Mouse (Mus musculus) G1E (cell line): Measurements from ENCODE around the gene Psmd12. TPM values are rescaled to one million over a fixed set of nuclear protein-coding genes. Genes with fewer than 3 reads are reported as not detected.
"Not testable (repeated sequence)": the region's sequence is repeated elsewhere in the genome, so short reads cannot be mapped to it uniquely, and the experiment has no call there.

Experiments
- ATAC-seq: 2 replicates; pipeline ENCODE4 v1.8.0; 2016; ENCODE audit warnings: mild to moderate bottlenecking; ENCODE audit not compliant: insufficient number of reproducible peaks, poor library complexity, low FRiP score, severe bottlenecking; ENCODE audit errors: extremely low read depth
- DNase-seq: peaks from one replicate; pipeline ENCODE4 v3.0.0; 2012; ENCODE audit warnings: low spot score
- H3K27me3 ChIP-seq: 2 replicates; pipeline ENCODE4 v1.6.1; 2012; ENCODE audit warnings: mild to moderate bottlenecking, low read length, inconsistent platforms; ENCODE audit not compliant: insufficient read depth
- H3K36me3 ChIP-seq: replicated peaks from 2 replicates; pipeline ENCODE3; 2012; ENCODE audit warnings: mild to moderate bottlenecking, inconsistent platforms
- H3K4me1 ChIP-seq: 2 replicates; pipeline ENCODE4 v1.6.1; 2012; ENCODE audit warnings: low read depth, low read length, inconsistent platforms, mixed read lengths; ENCODE audit not compliant: insufficient read depth
- H3K4me3 ChIP-seq: 2 replicates; pipeline ENCODE4 v1.5.1; 2012; ENCODE audit warnings: low read depth, mild to moderate bottlenecking, inconsistent platforms, low read length, moderate library complexity, mixed read lengths
- H3K9me3 ChIP-seq: replicated peaks from 2 replicates; pipeline ENCODE4 v1.6.1; 2012; ENCODE audit warnings: inconsistent platforms
- CTCF ChIP-seq: IDR thresholded peaks from 2 replicates; pipeline ENCODE4 v1.5.1; 2012; ENCODE audit warnings: low read depth, low read length, inconsistent platforms, mixed read lengths
- GATA1 ChIP-seq: IDR thresholded peaks from 2 replicates; pipeline ENCODE4 v1.6.1; 2012; ENCODE audit warnings: borderline replicate concordance, low read length, inconsistent platforms, mixed read lengths
- GATA2 ChIP-seq: IDR thresholded peaks from 2 replicates; pipeline ENCODE4 v1.6.1; 2012; ENCODE audit warnings: low read depth, low read length, inconsistent platforms, borderline replicate concordance
- POLR2AphosphoS5 ChIP-seq: IDR thresholded peaks from 2 replicates; pipeline ENCODE4 v1.6.1; 2012; ENCODE audit warnings: low read depth, low read length, inconsistent platforms; ENCODE audit not compliant: insufficient replicate concordance
- TAL1 ChIP-seq: conservative IDR thresholded peaks from 2 replicates; pipeline ENCODE4 v1.6.1; 2012; ENCODE audit warnings: low read depth, low read length, inconsistent platforms, mixed read lengths
- polyA plus RNA-seq: library from polyadenylated mRNA; stranded (reverse); fragments of >175 nt; gene quantifications from 2 replicates; pipeline ENCODE4 v1.2.3, GENCODE M21; 2012
- total RNA-seq, 2 experiments: library from RNA; stranded (forward) in 1 of 2; stranded (reverse) in 1 of 2; fragments of 200-1000 nt in 1 of 2; fragments of >200 nt in 1 of 2; fragmentation: Nextera tagmentation in 1 of 2; gene quantifications; 2 replicates each; pipeline ENCODE4 v1.2.3; 2014 to 2017

Psmd12 gene
- total and polyA plus RNA-seq, 3 experiments, result 39.1 to 121 (median 77.4) TPM

GRCm38 (mm10) chr11:107473137-107473820, 6.0 kb upstream of the Psmd12 start:
- H3K4me3 ChIP-seq, result no peak overlapping the region
- DNase-seq (peak; percentile 51), ATAC-seq (no peak)

GRCm38 (mm10) chr11:107479862-107480203, 549 bp downstream of the Psmd12 start:
- ATAC-seq, result no peak
- no peak for DNase-seq
- H3K36me3 ChIP-seq, result peaks cover 31% of the 10 kb centered on the region
- H3K4me1 ChIP-seq, result peaks cover 33% of the 10 kb centered on the region
- H3K4me3 ChIP-seq, result peak overlapping the region; percentile 99
- H3K9me3 ChIP-seq, result no peaks in the 10 kb centered on the region
- no peak for TF ChIP-seq GATA2
- no peak for TF ChIP-seq CTCF
- no peaks in the 10 kb centered on the region for H3K27me3 ChIP-seq

More at GRCm38 (mm10) chr11:107473137-107473820, 6.0 kb upstream of the Psmd12 start:
- Histone ChIP-seq H3K4me1 (peaks cover 25% of the 10 kb centered on the region), H3K9me3 (no peaks in the 10 kb centered on the region), H3K27me3 (no peaks in the 10 kb centered on the region), H3K36me3 (no peaks in the 10 kb centered on the region)
- TF ChIP-seq GATA2, result no peak
- peak; percentile 81 for TF ChIP-seq CTCF

- TF ChIP-seq POLR2AphosphoS5, result no peak
- TF ChIP-seq CTCF, result no peak
- no peak for TF ChIP-seq GATA2
- no peak for TF ChIP-seq GATA1
- no peak for TF ChIP-seq TAL1
- no peak for DNase-seq
- H3K36me3 ChIP-seq, result peaks cover 72% of the 10 kb centered on the region
- no peak for ATAC-seq
- peaks cover 33% of the 10 kb centered on the region for H3K4me1 ChIP-seq
- H3K9me3 ChIP-seq, result no peaks in the 10 kb centered on the region
- no peak overlapping the region for H3K4me3 ChIP-seq
- no peaks in the 10 kb centered on the region for H3K27me3 ChIP-seq
These were observed 5.1 kb downstream of the Psmd12 start for GRCm38 (mm10) chr11:107484341-107484740.

DNA sequence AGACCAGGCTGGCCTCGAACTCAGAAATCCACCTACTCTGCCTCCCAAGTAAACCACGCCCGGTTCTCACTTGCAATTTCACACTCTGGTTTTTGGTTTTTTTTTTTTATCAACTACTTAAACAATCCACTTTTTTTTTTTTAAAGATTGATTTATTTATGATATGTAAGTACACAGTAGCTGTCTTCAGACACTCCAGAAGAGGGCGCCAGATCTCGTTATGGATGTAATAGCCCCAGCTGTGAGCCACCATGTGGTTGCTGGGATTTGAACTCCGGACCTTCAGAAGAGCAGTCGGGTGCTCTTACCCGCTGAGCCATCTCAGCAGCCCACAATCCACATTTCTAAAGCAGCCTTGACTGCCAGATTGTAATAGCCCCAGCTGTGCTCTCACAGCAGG, 23.5 kb downstream of the Psmd12 start:
- ATAC-seq (no peak), DNase-seq (no peak)
- H3K27me3 ChIP-seq, result no peaks in the 10 kb centered on the region
- H3K36me3 ChIP-seq, result peaks cover 42% of the 10 kb centered on the region
- no peaks in the 10 kb centered on the region for H3K9me3 ChIP-seq
- TF ChIP-seq POLR2AphosphoS5 (no peak), CTCF (no peak), GATA2 (no peak), GATA1 (no peak)
- no peaks in the 10 kb centered on the region for H3K4me1 ChIP-seq
- H3K4me3 ChIP-seq, result no peak overlapping the region

- not testable (repeated sequence) for H3K27me3 ChIP-seq, ATAC-seq, H3K4me3 ChIP-seq, DNase-seq, H3K9me3 ChIP-seq, H3K4me1 ChIP-seq
- peaks cover 30% of the 10 kb centered on the region for H3K36me3 ChIP-seq
These were observed 25.1 kb downstream of the Psmd12 start for GRCm38 (mm10) chr11:107504364-107504763.

DNA sequence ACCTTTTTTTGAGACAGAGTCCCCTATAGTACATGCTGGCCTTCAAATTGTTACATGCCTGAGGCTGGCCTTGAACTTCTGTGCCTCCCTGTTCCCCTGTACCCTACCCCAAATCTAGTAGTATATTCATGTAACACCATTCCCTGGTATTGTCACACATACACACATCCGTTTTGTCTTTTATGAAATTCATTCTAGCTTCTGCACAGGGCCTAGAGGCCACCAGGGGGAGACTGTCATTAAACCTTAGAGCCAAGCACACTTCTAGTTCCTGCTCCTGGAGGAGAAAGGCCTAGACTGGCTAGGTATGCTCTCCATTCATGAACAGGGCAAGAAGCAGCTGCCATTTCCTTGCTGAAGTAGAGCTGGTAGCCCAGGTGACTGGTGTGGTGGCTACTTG, 27.0 kb downstream of the Psmd12 start:
- Histone ChIP-seq H3K27me3 (peaks cover 18% of the 10 kb centered on the region), H3K9me3 (no peaks in the 10 kb centered on the region), H3K4me1 (peaks cover 10% of the 10 kb centered on the region), H3K4me3 (no peak overlapping the region), H3K36me3 (peaks cover 16% of the 10 kb centered on the region)
- peak; percentile 32; the same call in 1 of the 2 replicates for TF ChIP-seq CTCF
- TF ChIP-seq GATA1, result no peak
- ATAC-seq, result no peak
- DNase-seq, result no peak

GRCm38 (mm10) chr11:107509631-107510338, 30.5 kb downstream of the Psmd12 start:
- no peak overlapping the region for H3K4me3 ChIP-seq
- no peaks in the 10 kb centered on the region for H3K9me3 ChIP-seq
- TF ChIP-seq GATA1, result no peak
- TF ChIP-seq CTCF, result no peak
- TF ChIP-seq TAL1, result no peak
- TF ChIP-seq GATA2, result no peak
- TF ChIP-seq POLR2AphosphoS5, result no peak
- peaks cover 26% of the 10 kb centered on the region for H3K27me3 ChIP-seq
- no peaks in the 10 kb centered on the region for H3K36me3 ChIP-seq
- ATAC-seq (no peak), DNase-seq (no peak)
- peaks cover 13% of the 10 kb centered on the region for H3K4me1 ChIP-seq
